Mouse (Mus musculus) MEL (cell line): ENCODE results near the gene Upb1. TPM values are rescaled to one million over a fixed set of nuclear protein-coding genes. Genes with fewer than 3 reads are reported as not detected.
"Not testable (repeated sequence)": the region's sequence is repeated elsewhere in the genome, so short reads cannot be mapped to it uniquely, and the experiment has no call there.

Experiments used
- DNase-seq: peaks from one replicate; pipeline ENCODE4 v3.0.0; 2011; ENCODE audit warnings: low read depth, low spot score
- H3K27ac ChIP-seq: 2 replicates; pipeline ENCODE4 v1.5.1; 2012; ENCODE audit warnings: low read depth, mild to moderate bottlenecking, control low read depth, low read length, moderate library complexity; ENCODE audit not compliant: control insufficient read depth
- H3K27me3 ChIP-seq, 2 experiments: fragments of 150-350 bp in 1 of 2; sonication (generic) in 1 of 2; 2 replicates each; pipeline ENCODE4 v1.6.1; 2012; ENCODE audit warnings: low read length in 2 of 2, mild to moderate bottlenecking in 2 of 2, improper control_type of control experiment in 1 of 2, moderate library complexity in 1 of 2; ENCODE audit not compliant: insufficient read depth in 2 of 2, control insufficient read depth in 1 of 2
- H3K36me3 ChIP-seq, 2 experiments: 2 replicates each; pipeline ENCODE4 v1.6.1; 2012 to 2014; ENCODE audit warnings: low read length in 2 of 2, improper control_type of control experiment in 1 of 2, inconsistent platforms in 1 of 2, mild to moderate bottlenecking in 1 of 2; ENCODE audit not compliant: insufficient read depth in 2 of 2, control insufficient read depth in 1 of 2
- H3K4me1 ChIP-seq, 2 experiments: fragments of 150-350 bp in 1 of 2; sonication (generic) in 1 of 2; 2 replicates each; pipeline ENCODE4 v1.6.1; 2012; ENCODE audit warnings: low read length in 2 of 2, improper control_type of control experiment in 1 of 2, mild to moderate bottlenecking in 1 of 2; ENCODE audit not compliant: insufficient read depth in 2 of 2, control insufficient read depth in 1 of 2
- H3K4me3 ChIP-seq, 2 experiments: fragments of 150-350 bp in 1 of 2; sonication (generic) in 1 of 2; 2 replicates each; pipeline ENCODE4 v1.5.1; 2012; ENCODE audit warnings: low read depth in 2 of 2, low read length in 2 of 2, mild to moderate bottlenecking in 2 of 2, moderate library complexity in 2 of 2, control low read depth in 1 of 2, improper control_type of control experiment in 1 of 2; ENCODE audit not compliant: control insufficient read depth in 1 of 2, insufficient read depth in 1 of 2
- H3K79me2 ChIP-seq: 2 replicates; pipeline ENCODE4 v1.6.1; 2012; ENCODE audit warnings: mild to moderate bottlenecking, low read length, moderate library complexity; ENCODE audit not compliant: control insufficient read depth, poor library complexity, insufficient read depth
- H3K9ac ChIP-seq: 2 replicates; pipeline ENCODE4 v1.6.1; 2012; ENCODE audit warnings: low read depth, mild to moderate bottlenecking, control low read depth, low read length, moderate library complexity; ENCODE audit not compliant: control insufficient read depth, poor library complexity, severe bottlenecking
- H3K9me3 ChIP-seq: fragments of 150-350 bp; sonication (generic); replicated peaks from 2 replicates; pipeline ENCODE4 v1.6.1; 2012; ENCODE audit warnings: mild to moderate bottlenecking, low read length, improper control_type of control experiment, moderate library complexity; ENCODE audit not compliant: insufficient read depth
- CHD1 ChIP-seq: IDR thresholded peaks from 2 replicates; pipeline ENCODE4 v1.6.1; 2012; ENCODE audit warnings: low read depth, mild to moderate bottlenecking, inconsistent platforms, low read length, improper control_type of control experiment
- CTCF ChIP-seq, 3 experiments: IDR thresholded peaks in 2 of 3; conservative IDR thresholded peaks in 1 of 3; 2 replicates each; pipeline ENCODE4 v1.5.1; 2011 to 2012; ENCODE audit warnings: low read length in 3 of 3, low read depth in 2 of 3, mild to moderate bottlenecking in 2 of 3, improper control_type of control experiment in 1 of 3, inconsistent platforms in 1 of 3, mixed read lengths in 1 of 3, moderate library complexity in 1 of 3; ENCODE audit not compliant: control insufficient read depth in 1 of 3, insufficient read depth in 1 of 3, poor library complexity in 1 of 3, severe bottlenecking in 1 of 3
- EP300 ChIP-seq, 2 experiments: IDR thresholded peaks; 2 replicates each; pipeline ENCODE4 v1.6.1; 2011; ENCODE audit warnings: improper control_type of control experiment in 2 of 2, low read length in 2 of 2, low read depth in 1 of 2, mild to moderate bottlenecking in 1 of 2
- GABPA ChIP-seq: IDR thresholded peaks from 2 replicates; pipeline ENCODE4 v1.6.1; 2012; ENCODE audit warnings: low read depth, mild to moderate bottlenecking, inconsistent platforms, low read length, improper control_type of control experiment, moderate library complexity
- GATA1 ChIP-seq: IDR thresholded peaks from 2 replicates; pipeline ENCODE4 v1.6.1; 2011; ENCODE audit warnings: low read depth, low read length, improper control_type of control experiment
- MAZ ChIP-seq: IDR thresholded peaks from 2 replicates; pipeline ENCODE4 v1.6.1; 2012; ENCODE audit warnings: low read depth, mild to moderate bottlenecking, inconsistent platforms, low read length, improper control_type of control experiment
- MEF2A ChIP-seq: IDR thresholded peaks from 2 replicates; pipeline ENCODE4 v1.6.1; 2014; ENCODE audit warnings: low read depth, mild to moderate bottlenecking, inconsistent platforms, low read length, improper control_type of control experiment; ENCODE audit not compliant: poor library complexity, insufficient replicate concordance, severe bottlenecking; ENCODE audit errors: extremely low read depth
- MYB ChIP-seq: IDR thresholded peaks from 2 replicates; pipeline ENCODE4 v1.6.1; 2011; ENCODE audit warnings: mild to moderate bottlenecking, low read depth, low read length, improper control_type of control experiment
- MYC ChIP-seq: IDR thresholded peaks from 2 replicates; pipeline ENCODE4 v1.6.1; 2011; ENCODE audit warnings: low read depth, mild to moderate bottlenecking, low read length, improper control_type of control experiment, moderate library complexity
- POLR2AphosphoS2 ChIP-seq: IDR thresholded peaks from 2 replicates; pipeline ENCODE4 v1.6.1; 2011; ENCODE audit warnings: low read length, improper control_type of control experiment
- POLR2AphosphoS5 ChIP-seq: IDR thresholded peaks from 2 replicates; pipeline ENCODE4 v1.6.1; 2012; ENCODE audit warnings: low read depth, borderline replicate concordance, mild to moderate bottlenecking, inconsistent platforms, low read length, moderate library complexity, mixed read lengths
- RAD21 ChIP-seq: IDR thresholded peaks from 2 replicates; pipeline ENCODE4 v1.6.1; 2011; ENCODE audit warnings: mild to moderate bottlenecking, low read depth, low read length, improper control_type of control experiment
- RCOR1 ChIP-seq: IDR thresholded peaks from 2 replicates; pipeline ENCODE4 v1.6.1; 2012; ENCODE audit warnings: low read depth, mild to moderate bottlenecking, inconsistent platforms, low read length, improper control_type of control experiment
- SMC3 ChIP-seq: IDR thresholded peaks from 2 replicates; pipeline ENCODE4 v1.6.1; 2011; ENCODE audit warnings: low read depth, low read length, improper control_type of control experiment
- TAL1 ChIP-seq: IDR thresholded peaks from 2 replicates; pipeline ENCODE4 v1.6.1; 2012; ENCODE audit warnings: mild to moderate bottlenecking, inconsistent platforms, low read length, moderate library complexity, mixed read lengths
- USF1 ChIP-seq: IDR thresholded peaks from 2 replicates; pipeline ENCODE4 v1.6.1; 2014; ENCODE audit warnings: low read depth, mild to moderate bottlenecking, inconsistent platforms, low read length, improper control_type of control experiment, moderate library complexity
- ZMIZ1 ChIP-seq: IDR thresholded peaks from 2 replicates; pipeline ENCODE4 v1.6.1; 2012; ENCODE audit warnings: low read depth, mild to moderate bottlenecking, inconsistent platforms, low read length, improper control_type of control experiment, moderate library complexity
- polyA plus RNA-seq, 2 experiments: library from polyadenylated mRNA; stranded (reverse) in 1 of 2; unstranded in 1 of 2; fragments of >175 nt in 1 of 2; fragments of >200 nt in 1 of 2; gene quantifications; 2 replicates each; pipeline versions ENCODE4 v1.2.1 to v1.2.4; 2012; ENCODE audit warnings: low replicate concordance in 2 of 2, low read depth in 1 of 2; ENCODE audit not compliant: insufficient read length in 2 of 2, insufficient read depth in 1 of 2, missing spikeins in 1 of 2
- total RNA-seq: library from RNA; depleted of rRNA; stranded (reverse); fragments of 300-350 nt; gene quantifications from 2 replicates; pipeline ENCODE4 v1.2.3, GENCODE M21; 2012; rRNA removed

The Upb1 gene
- total RNA-seq (not detected in 2 replicates), polyA plus RNA-seq (under 1 TPM in 1 of 2 experiments, not detected in 1; 0.03 TPM)

DNA sequence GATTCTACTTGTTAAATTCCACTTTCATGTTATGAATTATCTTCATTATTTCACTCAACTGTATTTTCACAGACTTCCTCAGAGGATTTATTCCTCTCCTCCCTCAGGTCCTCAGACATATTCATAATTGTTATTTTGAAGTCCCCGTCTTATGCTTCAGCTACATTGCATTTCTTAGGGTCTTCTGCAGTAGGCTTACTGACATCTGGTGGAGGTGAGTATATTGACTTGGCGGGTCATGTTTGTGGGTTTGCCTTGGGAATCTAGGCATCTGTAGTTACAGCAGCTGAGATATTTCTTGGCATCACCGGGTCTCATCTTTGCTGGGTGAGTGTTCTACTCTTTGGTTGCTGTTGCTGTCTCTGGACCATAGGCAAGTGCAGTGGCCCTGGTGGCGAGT lies at the start of gene Upb1:
Gene Upb1, plus strand, starts transcription at position 158 of the 400 bp plus-strand sequence.
- Histone ChIP-seq H3K9ac (no peak within 1 kb of the TSS), H3K4me3 (no peak within 1 kb of the TSS), H3K27me3 (peaks cover 0 to 6% of the 10 kb centered on the region in 2 experiments; a peak in 2 of 4 replicates), H3K79me2 (no peaks in the 10 kb centered on the region), H3K4me1 (peaks cover 0 to 11% of the 10 kb centered on the region in 2 experiments; a peak in 3 of 4 replicates), H3K9me3 (no peaks in the 10 kb centered on the region), H3K27ac (no peak within 1 kb of the TSS), H3K36me3 (peaks cover 0 to 5% of the 10 kb centered on the region in 2 experiments; a peak in 2 of 4 replicates)
- no peak for DNase-seq
- TF ChIP-seq POLR2AphosphoS2 (no peak), CTCF (IDR thresholded peaks at IDR 0.05 in 2 of 3, conservative IDR thresholded peaks at IDR 0.05 in 1 of 3; ENCODE audit: control insufficient read depth in 1 of 3, insufficient read depth in 1 of 3, low read depth in 2 of 3, low read length in 3 of 3, poor library complexity in 1 of 3, severe bottlenecking in 1 of 3) (peak in 1 of 3 experiments; percentile 14; a peak in 2 of 6 replicates), MAZ (no peak), GABPA (no peak), GATA1 (no peak), POLR2AphosphoS5 (no peak), TAL1 (no peak), ZMIZ1 (no peak), CHD1 (no peak), RAD21 (peak; percentile 11), EP300 (IDR thresholded peaks at IDR 0.05; ENCODE audit: low read depth in 1 of 2, low read length in 2 of 2) (no peak), SMC3 (peak; percentile 31), RCOR1 (no peak)

DNA sequence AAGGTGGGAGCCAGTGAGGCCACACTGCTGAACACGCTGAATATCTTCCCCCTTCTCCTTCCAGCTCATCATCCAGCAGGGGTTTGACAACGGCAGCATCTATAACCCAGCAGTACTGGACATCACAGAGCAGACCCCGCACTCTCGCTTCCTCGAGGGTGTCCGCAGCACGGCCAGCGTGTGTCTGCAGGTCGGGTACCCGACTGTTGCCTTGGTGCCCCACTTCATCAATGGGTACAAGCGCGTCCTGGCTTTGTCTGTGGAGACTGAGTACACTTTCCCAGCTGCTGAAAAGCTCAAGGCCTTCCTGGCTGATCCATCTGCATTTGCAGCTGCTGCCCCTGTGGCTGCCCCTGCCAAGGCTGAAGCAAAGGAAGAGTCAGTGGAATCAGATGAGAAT lies 48.4 kb upstream of the Upb1 start:
- H3K9ac ChIP-seq = no peak overlapping the region
- DNase-seq = no peak
- H3K27ac ChIP-seq = no peak overlapping the region
- TF ChIP-seq USF1 (no peak), MEF2A (no peak), MYB (no peak), MYC (no peak)
- TF ChIP-seq, all 39 proteins: peak for 0
- no peaks in the 10 kb centered on the region for H3K9me3 ChIP-seq
- H3K4me1 ChIP-seq = no peaks in the 10 kb centered on the region
- no peaks in the 10 kb centered on the region for H3K79me2 ChIP-seq
- H3K36me3 ChIP-seq = no peaks in the 10 kb centered on the region
- peaks cover 0 to 6% of the 10 kb centered on the region in 2 experiments; a peak in 3 of 4 replicates for H3K27me3 ChIP-seq
- no peak overlapping the region for H3K4me3 ChIP-seq

DNA sequence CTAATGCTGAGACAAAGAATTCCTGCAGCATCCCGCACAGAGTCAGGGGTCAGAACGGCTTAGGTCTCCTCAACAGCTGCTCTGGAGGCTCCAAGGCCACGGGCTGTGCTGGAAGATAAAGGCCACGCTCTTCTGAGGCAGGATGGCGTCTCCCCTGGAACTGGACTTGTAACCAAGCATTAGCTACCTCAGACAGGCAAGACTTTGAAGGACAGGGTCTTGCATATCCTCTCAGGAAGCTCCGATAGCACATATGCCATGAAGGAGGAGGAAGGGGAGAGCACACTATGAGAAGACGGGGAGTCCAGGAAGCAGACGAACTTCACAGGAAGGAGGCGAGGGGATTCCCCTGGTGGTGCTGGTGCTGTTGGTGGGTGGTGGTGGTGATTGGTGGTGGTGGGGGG lies 47.1 kb upstream of the Upb1 start:
- not testable (repeated sequence) for H3K36me3 ChIP-seq, DNase-seq, H3K27me3 ChIP-seq, H3K27ac ChIP-seq, H3K79me2 ChIP-seq, H3K4me3 ChIP-seq, H3K4me1 ChIP-seq, H3K9me3 ChIP-seq, H3K9ac ChIP-seq
